Mouse (Mus musculus): ENCODE measurements around the gene Zfp64.
A peak's percentile ranks its signal among the peaks of the same experiment; 100 is the strongest.
"Not testable (repeated sequence)": the region's sequence is repeated elsewhere in the genome, so short reads cannot be mapped to it uniquely, and the experiment has no call there.

Zfp64 gene

DNA sequence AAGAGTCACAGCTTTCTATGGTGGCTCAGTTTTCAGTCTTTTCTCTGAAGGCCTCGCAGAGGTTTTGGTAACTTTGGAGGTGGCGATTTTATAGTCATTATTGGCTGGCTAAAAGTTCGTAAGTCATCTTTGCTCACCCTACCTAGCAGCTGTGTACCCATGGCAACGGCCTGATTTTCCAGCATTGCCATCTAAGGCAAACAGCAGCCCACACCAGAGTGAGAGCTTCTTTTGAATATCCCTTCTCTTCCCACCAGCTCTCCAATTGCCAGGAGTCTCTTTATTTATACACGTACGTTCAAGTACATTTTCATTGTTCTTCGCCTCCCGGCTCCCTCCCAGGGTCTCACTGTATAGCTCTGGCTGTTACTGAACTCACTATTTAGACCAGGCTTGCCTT, 59.9 kb downstream of the Zfp64 start:
- DNase-seq (ENCODE audit: low spot score) = no peak

DNA sequence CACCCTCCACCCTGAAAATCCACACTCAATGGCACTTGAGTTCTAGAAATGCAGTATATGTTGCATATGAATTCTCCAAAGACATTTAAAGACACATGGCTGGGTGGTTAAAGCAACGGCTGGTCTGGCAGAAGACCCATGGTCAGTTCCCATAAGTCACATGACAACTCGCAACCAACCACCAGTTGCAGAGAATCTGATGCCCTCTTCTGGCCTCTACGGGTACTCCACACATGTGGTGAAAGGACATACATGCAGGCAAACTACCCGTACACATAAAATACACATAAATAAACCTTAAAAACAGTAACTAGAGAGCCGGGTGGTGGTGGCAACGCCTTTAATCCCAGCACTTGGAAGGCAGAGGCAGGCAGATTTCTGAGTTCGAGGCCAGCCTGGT, 60.6 kb downstream of the Zfp64 start:
- DNase-seq (ENCODE audit: low spot score) = no peak

DNA sequence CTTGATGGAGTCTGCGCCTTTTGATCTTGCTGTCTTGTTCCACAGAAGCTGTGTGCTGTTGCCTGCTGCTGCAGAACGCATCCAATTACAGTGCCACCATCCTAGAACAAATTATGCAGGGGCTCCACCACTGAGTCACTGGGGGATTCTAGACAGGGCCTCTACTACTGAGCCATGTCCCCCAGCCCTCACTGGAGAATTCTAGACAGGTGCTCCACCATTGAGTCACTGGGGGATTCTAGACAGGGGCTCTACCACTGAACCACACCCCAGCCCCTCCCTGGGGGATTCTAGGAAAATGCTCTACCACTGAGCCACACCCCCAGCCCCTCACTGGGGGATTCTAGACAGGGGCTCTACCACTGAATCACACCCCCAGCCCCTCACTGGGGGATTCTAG, 63.3 kb downstream of the Zfp64 start:
- no peak for DNase-seq (ENCODE audit: low spot score)

DNA sequence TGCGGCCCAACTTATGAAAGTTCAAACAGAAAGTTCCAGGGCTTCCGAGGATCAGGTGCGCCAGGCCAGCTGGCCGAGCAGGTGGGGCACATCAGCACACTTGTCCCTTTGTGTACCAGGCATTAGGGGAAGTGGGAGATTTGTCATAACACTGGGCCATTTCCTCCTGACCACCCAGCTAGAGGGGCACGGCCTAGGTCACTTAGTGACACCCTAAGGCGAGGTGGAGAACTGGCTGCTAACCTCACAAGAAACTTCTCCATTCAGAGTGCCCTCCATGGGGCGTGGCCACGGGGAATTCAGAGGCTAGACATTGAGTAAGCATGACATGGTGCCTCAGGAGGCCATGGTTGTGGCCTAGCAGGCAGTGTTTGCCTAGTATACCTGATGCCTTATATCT, 70.7 kb downstream of the Zfp64 start:
- no peak for DNase-seq (ENCODE audit: low spot score)

DNA sequence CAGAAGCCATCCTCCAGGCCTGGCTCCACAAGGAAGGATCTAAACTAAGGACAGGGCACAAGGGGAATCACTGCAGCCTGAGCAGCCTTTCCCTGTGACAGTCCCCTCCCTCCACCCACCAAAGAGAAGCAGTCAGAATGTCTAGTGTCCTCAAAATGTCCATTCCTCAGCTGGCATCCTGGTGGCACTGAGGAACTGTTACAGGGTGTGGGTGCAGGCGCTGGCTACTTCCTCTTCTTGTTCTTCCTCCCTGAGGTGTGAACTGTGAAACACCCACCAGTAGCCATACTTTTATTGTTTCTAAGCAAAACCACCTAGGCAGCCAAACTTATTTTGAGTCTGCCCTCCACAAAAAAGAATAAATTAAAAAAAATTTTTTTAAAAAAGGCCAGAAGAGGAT, 72.4 kb downstream of the Zfp64 start:
- no peak for DNase-seq (ENCODE audit: low spot score)

DNA sequence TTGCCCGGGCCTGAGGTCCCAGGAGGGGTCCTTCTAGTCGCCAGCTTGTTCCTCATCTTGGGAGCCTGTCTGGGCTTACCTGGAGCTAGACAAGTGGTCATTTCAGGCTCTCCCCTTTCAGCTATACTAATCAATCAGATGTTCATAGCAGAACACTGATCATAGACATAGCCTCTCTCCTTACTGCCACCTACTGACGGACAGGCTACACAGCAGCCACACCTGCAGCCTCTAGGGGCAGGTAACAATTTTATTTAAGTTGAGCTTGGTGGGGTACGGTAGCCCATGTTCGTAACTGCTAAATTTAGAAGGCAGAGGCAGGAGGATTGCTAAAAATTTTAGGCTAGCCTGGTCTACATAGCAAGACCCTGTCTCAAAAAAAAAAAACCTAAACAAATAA, 73.5 kb downstream of the Zfp64 start:
- no peak for DNase-seq (ENCODE audit: low spot score)

DNA sequence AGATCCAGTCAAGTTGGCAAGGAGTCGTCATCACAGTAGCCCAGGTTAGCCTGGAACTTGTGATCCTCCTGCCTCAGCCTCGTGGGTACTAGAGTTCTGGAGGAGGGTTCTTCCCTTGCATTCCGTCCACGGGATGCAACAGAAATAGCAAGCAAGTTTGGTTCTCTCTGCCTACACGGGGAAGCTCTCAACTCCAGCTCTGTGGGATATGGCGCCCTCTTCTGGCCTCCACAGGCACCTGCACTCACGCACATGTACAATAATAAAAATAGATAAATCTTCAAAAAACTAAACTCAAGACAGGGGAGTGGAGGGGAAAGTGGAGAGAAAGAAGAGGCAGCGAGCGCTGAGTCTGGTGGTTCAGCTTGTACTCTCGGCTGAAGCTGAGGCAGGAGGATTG, 75.8 kb downstream of the Zfp64 start:
- DNase-seq (ENCODE audit: low spot score) = no peak

DNA sequence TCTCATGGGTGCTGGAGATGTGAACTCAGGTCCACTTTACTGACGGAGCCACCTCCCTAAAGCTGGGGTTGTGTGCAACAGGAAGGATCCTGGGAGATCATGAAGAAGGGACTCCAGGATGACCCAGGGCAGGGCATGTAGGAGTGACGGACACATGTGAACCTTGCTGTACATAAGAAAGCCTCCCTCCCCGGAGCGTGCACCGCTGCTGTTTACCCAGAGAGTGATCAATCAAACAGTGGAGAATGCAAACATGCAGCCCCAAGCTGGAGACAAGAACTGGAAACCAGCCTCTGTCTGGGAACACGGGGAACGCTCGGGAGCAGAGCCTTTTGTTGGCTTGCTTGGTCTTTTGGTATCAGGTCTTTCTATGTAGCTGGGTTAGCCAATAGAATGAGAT, 76.7 kb downstream of the Zfp64 start:
- DNase-seq (ENCODE audit: low spot score) = no peak

DNA sequence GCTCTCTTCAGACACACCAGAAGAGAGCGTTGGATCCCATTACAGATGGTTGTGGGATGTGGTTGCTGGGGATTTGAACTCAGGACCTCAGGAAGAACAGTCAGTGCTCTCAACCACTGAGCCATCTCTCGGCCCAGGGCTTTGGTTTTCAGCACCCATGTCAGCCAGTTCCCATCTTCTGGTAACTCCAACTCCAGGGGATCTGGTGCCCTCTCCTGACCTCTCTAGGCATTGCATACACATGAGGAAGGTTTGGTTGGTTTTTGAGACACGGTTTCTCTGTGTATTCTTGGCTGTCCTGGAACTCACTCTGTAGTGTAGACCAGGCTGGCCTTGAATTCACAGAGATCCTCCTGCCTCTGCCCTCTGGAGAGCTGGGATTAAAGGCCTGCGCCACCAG, 77.2 kb downstream of the Zfp64 start:
- DNase-seq (ENCODE audit: low spot score) = no peak

DNA sequence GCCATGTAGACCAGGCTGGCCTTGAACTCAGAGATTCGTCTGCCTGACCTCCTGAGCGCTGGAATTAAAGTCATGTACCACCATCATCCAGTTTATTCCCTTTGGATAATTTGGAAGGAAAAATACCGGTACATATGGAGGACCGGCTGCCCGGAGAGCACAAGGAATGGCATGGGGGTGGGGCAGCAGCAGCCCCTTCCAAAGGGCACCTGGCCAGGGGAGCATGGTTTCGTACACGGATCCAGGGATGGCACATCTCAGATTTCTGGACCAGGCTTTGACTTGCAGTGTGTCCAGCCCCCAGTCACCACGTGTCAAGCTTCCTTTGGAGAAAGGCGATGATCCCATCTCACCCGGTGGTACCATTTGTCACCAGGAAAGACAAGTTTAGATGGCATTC, 78.8 kb downstream of the Zfp64 start:
- DNase-seq (ENCODE audit: low spot score) = no peak

DNA sequence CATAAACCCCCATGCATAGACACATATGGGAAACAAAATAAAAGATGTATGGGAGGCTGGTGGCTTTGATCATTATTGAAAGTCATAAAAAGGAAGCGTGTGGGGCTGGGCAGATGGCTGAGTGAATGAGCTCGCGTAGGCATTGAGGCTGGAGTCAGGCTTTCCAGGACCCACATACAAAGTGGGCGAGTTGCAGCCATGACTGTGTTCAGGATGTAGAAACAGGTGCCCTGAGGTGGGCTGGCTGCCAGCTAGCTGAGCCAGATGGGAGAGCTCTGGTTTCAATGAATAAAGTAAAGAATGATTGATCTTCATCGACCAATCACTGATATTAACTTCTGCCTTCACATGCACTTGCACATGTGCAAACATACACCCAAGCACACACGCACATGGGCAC, 80.9 kb downstream of the Zfp64 start:
- no peak for DNase-seq (ENCODE audit: low spot score)

DNA sequence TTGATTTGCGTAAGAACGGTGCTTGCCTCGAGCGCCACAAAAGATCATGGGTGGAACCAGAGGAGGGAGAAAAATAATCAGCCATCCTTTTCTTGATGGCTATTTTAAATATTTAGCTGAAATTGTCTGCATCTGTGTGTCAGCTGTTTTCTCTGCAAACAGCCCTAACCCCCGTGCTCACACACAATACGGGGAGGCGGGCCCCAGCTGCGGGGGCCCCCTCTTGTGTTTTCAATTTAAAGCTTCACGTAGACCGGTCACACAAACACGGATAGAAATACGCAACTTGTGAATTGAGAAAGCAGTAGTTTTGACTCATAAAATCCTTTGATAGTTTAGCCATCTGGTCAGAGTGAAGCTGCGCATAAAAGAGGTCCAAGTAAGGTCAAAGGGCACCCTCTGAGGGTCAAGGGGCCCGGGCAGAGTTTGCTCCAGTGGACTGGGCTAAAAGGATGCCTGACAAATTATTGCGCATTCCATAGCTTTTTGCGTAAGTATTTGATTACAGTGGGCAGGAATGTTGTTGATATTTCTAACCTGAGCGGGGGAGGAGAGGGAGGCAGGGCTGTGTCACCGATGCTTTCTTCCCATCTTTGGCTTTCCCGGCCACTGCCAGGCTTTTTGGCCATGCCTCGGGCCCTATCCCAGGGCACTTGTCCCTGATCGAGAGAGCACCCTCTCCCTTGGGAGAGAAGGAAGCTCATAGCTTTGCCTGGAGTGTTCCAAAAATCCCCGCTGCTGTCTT, 83.4 kb downstream of the Zfp64 start:
- DNase-seq (ENCODE audit: low spot score) = no peak

DNA sequence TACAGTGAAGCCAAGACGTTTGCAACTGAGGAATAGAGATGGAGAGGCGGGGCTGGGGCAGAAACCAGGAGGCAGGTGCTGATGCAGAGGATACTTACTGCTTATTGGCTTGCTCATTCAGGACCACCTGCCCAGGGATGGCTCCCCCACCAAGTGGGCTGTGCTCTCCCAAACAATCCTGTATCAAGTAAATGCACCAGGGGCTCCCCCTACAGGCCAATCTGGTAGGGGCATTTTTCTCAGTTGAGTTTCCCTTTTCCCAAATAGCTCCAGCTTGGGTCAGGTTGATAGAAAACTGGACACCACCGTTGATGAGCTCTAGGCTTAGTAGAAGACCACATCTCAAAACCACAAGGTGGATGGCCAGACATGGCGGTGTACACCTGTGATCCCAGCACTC, 84.9 kb downstream of the Zfp64 start:
- DNase-seq (ENCODE audit: low spot score) = peak; percentile 8

DNA sequence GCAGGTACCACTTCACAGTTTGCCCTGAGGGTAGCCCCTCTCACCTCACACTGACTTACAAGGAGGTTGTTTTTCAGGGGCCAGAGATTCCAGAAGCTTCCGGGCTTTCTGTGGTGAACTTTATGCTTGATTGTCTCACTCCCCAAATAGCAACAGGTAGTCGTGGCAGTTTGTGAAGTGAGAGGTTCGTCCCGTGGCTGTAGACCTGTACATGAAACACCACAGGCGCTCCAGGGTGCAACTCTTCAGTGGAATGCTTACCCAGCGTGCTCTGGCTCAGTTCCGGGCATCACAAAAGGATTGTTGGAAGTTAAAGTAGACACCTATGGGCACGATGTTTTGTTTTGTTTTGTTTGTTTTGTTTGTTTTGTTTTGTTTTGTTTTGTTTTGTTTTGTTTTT, 88.4 kb downstream of the Zfp64 start:
- DNase-seq (ENCODE audit: low spot score) = no peak

DNA sequence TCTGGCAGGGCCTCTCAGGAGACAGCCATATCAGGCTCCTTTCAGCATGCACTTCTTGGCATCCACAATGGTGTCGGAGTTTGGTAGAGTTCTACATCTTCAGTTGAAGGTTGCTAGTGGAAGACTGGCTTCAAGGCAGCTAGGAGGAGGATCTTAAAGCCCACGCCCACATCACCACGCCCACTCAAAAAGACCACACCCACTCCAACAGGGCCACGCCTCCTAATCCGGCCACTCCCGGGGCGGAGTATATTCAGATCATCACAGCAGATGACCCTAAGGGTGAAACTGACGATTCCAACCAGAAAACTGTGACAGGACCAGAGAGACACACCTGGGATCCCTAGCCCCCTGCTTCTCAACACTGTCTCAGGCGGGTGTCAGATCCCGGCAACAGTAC, 89.0 kb downstream of the Zfp64 start:
- no peak for DNase-seq (ENCODE audit: low spot score)

DNA sequence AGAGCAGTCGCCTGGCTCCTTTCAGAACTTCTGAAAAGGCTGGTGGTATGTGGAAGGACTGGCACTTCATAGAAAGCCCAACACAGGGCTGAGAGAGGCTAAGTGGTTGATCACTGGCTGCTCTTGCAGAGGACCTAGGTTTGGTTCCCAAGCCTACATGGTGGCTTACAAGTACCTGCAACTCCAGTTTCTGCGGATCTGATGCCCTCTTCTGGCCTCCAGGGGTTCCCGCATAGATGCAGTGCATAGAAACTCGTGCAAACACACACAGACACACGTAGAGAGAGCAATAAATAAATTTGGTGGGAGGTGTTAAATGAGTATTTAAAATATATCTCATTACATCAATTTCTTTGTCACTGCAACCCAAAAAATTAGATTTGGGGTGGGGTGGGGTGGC, 90.5 kb downstream of the Zfp64 start:
- no peak for DNase-seq (ENCODE audit: low spot score)

DNA sequence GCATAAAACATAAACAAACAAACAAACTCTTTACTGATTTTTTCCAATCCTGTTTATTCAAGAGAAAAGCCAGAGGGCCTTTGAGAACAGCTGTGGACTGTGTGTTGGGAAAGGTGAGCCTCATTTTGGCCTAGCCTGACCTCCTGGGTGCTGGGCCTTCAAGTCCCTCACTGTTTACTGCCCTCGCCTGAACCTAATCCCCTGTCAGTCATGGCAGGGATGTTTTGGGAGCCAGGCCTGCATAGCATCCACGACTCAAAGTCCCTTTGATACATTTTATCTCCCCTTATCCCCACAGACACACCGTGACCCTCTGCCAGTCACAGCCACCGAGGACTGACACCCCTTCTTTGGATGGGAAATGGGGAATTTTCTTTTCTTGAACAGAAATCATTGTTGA, 92.7 kb downstream of the Zfp64 start:
- no peak for DNase-seq (ENCODE audit: low spot score)

DNA sequence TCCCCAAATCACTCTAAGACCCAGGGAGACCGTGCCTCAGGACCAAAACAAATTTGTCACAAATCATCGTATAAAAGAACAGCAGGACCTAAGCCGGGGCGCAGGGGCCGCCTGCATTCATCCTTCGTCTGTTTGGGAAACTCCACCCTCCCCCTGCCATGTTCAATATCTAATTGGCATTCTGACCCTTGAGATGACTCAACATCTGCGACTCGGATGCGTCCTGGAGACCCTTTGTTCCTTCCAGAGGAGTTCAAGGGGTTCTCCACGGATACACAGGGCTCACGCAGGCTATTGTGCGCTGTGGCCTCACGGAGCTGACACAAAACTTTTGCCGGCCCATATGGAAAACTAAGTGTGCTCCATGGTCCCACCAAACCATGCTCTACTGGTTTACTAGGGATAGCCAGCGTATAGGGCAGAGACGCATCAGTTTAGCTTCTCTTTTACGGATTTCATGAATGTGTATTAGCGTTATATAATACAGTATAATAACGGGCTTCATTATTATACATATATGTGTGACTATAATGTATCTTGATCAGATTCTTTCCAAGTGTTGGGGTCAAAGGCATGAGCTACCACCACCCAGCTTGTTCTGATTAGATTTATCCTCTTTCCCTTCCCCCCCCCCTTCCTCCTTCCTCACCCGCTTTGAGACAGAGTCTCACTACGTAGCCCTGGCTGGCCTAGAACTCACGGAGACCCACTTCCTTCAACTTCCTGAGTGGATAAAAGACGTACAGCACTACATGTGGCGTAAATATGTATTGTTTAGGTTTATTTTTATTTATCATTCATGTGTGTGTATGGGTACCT, 94.3 kb downstream of the Zfp64 start:
- DNase-seq (ENCODE audit: low spot score) = no peak

DNA sequence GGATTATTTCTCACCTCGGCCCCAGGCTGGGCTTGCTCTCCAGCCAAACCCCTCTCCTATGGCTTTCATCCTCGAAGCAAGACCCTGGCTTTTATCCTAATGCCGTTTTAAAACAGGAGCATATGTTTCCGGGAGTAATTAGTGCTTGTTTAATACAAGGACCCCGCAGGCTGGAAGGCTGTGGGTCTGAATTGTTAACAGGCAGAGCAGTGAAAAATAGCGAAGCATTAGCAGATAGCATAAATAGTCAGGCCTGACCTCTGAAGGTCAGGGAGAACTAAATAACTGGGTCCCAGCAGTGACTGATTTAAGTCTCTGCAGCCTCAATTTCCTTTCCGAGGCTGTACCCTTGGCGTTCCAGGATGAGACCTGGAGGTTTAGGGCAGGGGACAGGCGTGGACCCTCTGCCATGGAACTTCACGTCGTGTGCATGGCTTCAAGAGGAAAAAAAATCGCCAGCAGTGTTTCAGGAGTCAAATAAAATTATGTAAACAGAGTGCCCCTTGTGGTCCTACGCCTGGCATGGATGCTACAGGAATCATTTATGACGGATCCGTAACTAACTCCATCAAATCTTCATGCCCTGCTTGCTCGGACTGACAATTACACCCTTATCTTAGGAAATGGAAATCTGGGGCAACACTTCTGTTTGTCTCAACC, 95.2 kb downstream of the Zfp64 start:
- no peak for DNase-seq (ENCODE audit: low spot score)

DNA sequence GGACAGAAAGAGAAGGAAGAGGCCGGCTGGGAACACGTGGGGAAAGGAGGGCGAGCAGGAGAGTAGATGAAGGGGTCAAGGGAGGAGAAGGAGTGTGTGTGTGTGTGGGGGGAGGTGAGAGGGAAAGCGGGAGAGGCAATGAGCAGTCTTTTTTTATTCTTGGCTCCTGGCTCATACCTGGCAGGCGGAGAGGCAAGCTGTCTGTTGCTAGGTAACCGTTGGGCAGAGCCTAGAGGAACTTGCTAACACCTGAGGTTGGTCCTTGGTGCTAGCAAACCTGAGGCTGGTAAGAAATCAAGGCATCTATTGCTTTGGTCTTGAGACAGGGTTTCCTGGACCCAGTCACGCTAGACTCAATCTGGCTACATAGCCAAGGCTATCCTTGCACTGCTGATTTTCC, 98.7 kb downstream of the Zfp64 start:
- DNase-seq (ENCODE audit: low spot score) = no peak

DNA sequence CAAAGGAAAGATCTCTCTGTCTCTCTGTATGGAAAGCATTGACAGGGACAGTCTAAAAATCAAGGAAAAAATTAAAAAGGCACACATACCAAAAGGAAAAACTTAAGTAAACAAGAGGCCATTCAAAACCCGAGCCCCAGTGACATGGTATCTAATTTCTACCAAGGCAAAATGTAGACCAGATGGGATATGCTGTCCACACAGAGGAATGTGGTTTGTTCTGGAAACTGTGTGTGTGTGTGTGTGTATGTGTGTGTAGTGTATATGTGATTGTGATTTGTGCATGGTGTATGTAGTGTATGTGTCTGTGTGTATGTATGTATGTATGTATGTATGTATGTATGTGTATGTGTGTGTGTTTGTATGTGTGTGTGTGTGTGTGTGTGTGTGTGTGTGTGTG, 100.6 kb downstream of the Zfp64 start:
- no peak for DNase-seq (ENCODE audit: low spot score)

DNA sequence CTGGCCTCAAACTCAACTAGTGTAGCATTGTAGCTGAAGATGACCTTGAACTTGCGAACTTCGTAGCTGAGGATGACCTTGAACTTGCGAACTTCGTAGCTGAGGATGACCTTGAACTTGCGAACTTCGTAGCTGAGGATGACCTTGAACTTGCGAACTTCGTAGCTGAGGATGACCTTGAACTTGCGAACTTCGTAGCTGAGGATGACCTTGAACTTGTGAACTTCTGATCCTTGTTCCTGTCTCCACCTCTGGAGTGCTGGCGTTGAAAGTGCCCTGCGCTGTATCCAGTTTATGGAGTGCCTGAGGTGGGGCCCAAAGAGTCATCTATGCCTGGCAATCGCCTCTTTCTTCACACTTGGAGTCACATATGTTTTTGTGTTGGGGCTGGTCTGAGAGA, 101.5 kb downstream of the Zfp64 start:
- not testable (repeated sequence) for DNase-seq (ENCODE audit: low spot score)

DNA sequence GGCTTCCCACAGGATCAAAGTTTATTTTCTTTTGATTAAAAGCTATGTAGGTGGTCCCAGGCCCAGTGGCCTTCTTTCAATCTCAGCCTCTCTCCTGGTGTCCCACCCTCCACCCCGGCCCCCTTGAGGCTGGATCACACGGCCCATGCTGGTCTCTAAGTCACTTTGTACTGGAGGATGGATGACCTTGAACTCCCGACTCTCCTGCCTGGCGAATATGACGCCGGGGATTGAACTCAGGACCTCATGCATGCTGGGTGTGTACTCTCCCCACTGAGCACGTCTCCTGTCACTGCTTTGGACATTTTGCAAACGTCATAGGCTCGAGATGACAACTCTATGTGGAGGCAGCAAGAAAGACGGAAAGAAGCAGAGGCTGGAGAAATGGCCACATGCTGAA, 103.8 kb downstream of the Zfp64 start:
- DNase-seq (ENCODE audit: low spot score) = no peak
